Mouse (Mus musculus) B cell, adult 62 days (primary cell): ENCODE results near the gene Rex2. TPM values are rescaled to one million over a fixed set of nuclear protein-coding genes. Genes with fewer than 3 reads are reported as not detected.

Experiments
- total RNA-seq: library from RNA; stranded (reverse); gene quantifications from 4 replicates; pipeline ENCODE4 v1.2.4, GENCODE M21; 2023

Rex2 gene
- total RNA-seq, result 1.1 to 1.9 TPM (median 1.6 TPM) in 4 replicates

DNA sequence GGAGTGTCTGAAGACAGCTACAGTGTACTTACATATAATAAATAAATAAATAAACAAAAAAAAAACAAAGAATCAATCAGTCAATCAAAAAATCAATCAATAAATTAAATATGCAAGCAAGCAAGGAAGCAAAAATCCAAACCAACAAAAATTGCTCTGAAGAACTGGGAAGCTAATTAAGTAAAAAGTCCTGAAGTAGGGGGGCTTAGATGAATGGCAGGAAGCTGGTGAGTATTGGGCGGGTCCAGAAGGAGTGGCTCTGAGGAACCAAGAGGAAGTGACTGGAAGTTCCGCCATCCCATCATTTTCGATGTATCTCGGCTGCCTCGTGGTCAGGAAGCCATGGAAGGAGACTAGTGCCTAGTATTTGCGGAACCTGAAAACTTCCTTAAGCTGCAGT is at the start of gene Rex2:
Gene Rex2 (plus strand): TSS at position 301 of the 400 bp plus-strand sequence.

Other genes starting within 250 kb of the Rex2 start
- 0.78 TPM in 1 of 4 replicates, not detected in the others for gene Gm21411, start 112.3 kb upstream of the Rex2 start, total RNA-seq
- gene Zfp989, start 49.9 kb upstream of the Rex2 start, total RNA-seq, result 0.43 TPM in 1 of 4 replicates, not detected in the others
- gene Zfp991, start 110.2 kb downstream of the Rex2 start, total RNA-seq, result 6.4 to 10.0 TPM (median 8.7 TPM) in 4 replicates